In genomic region chr4:101646857-101647195, GRCm38 (mm10) we compare ENCODE assay signal across 8 mouse cellular contexts. TPM values are rescaled to one million over a fixed set of nuclear protein-coding genes. Genes with fewer than 3 reads are reported as not detected.
DNase-seq lines count a peak whose midpoint lies in the region; ATAC-seq and TF ChIP-seq lines count a peak whose summit lies in the region.

No protein-coding gene starts in this region.

- H3K36me3 ChIP-seq in kidney, postnatal 0 days (ENCODE audit: insufficient read depth, low read length), result no peaks in the 10 kb centered on the region
- no peaks in the 10 kb centered on the region for H3K36me3 ChIP-seq in embryonic facial prominence, embryonic 11.5 days (replicated peaks; ENCODE audit: control insufficient read depth, insufficient read depth, low read depth, low read length)
- H3K36me3 ChIP-seq in intestine, embryonic 14.5 days (ENCODE audit: control insufficient read depth, insufficient read depth, low read length), result no peaks in the 10 kb centered on the region
- 0 out of 2 replicates have a peak, but pooled peaks cover 3% of the 10 kb centered on the region for H3K36me3 ChIP-seq in midbrain, postnatal 0 days (ENCODE audit: insufficient read depth, low read length)

- peak overlapping the region; percentile 54 for H3K4me2 ChIP-seq in kidney, postnatal 0 days (ENCODE audit: low read length)
- peak overlapping the region; percentile 46 for H3K4me2 ChIP-seq in embryonic facial prominence, embryonic 11.5 days (ENCODE audit: low read depth, low read length)
- peak overlapping the region; percentile 71 for H3K4me2 ChIP-seq in intestine, embryonic 14.5 days (ENCODE audit: low read length)
- peak overlapping the region; percentile 66 for H3K4me2 ChIP-seq in midbrain, postnatal 0 days (ENCODE audit: low read depth, low read length, poor library complexity, severe bottlenecking)

- no peak for DNase-seq in kidney, postnatal 0 days (ENCODE audit: low spot score)
- DNase-seq in kidney, adult 11 months, result no peak
- no peak for DNase-seq in embryonic facial prominence, embryonic 11.5 days (ENCODE audit: low spot score)
- no peak for DNase-seq in intestine, embryonic 14.5 days (ENCODE audit: low spot score)
- no peak for DNase-seq in midbrain, postnatal 0 days (ENCODE audit: low spot score)
- DNase-seq in cerebellum, postnatal 25 days, result no peak
- no peak for DNase-seq in gastrocnemius, postnatal 36 days
- DNase-seq in frontal cortex, postnatal 14 days (ENCODE audit: low spot score in 2 of 2), result no peak

- 0 out of 2 replicates have a peak, but pooled peaks cover 10% of the 10 kb centered on the region for H3K4me1 ChIP-seq in kidney, postnatal 0 days (replicated peaks; ENCODE audit: insufficient read depth, low read length)
- H3K4me1 ChIP-seq in embryonic facial prominence, embryonic 11.5 days (ENCODE audit: control insufficient read depth, insufficient read depth, low read length), result no peaks in the 10 kb centered on the region
- H3K4me1 ChIP-seq in intestine, embryonic 14.5 days (replicated peaks; ENCODE audit: control insufficient read depth, insufficient read depth, low read length), result peaks cover 10% of the 10 kb centered on the region
- H3K4me1 ChIP-seq in midbrain, postnatal 0 days (ENCODE audit: insufficient read depth, low read length), result peaks cover 3% of the 10 kb centered on the region; the same call in 1 of the 2 replicates

- WGBS in kidney, postnatal 0 days, result 2% methylated on average over 8 of the region's 8 CpGs
- 0% methylated on average over 8 of the region's 8 CpGs for WGBS in embryonic facial prominence, embryonic 11.5 days
- 1% methylated on average over 8 of the region's 8 CpGs for WGBS in intestine, embryonic 14.5 days
- whole genome bisulfite sequencing in midbrain, postnatal 0 days, result under 1% methylated on average over 8 of the region's 8 CpGs

- H3K9ac ChIP-seq in kidney, postnatal 0 days (ENCODE audit: low read depth, low read length), result peak overlapping the region; percentile 45
- H3K9ac ChIP-seq in embryonic facial prominence, embryonic 11.5 days (replicated peaks; ENCODE audit: low read length), result peak overlapping the region; percentile 52
- peak overlapping the region; percentile 60 for H3K9ac ChIP-seq in intestine, embryonic 14.5 days (ENCODE audit: low read length)
- H3K9ac ChIP-seq in midbrain, postnatal 0 days (replicated peaks; ENCODE audit: low read length, poor library complexity, severe bottlenecking), result peak overlapping the region; percentile 80; the same call in 1 of the 2 replicates

- TF ChIP-seq CTCF in kidney, postnatal 0 days (IDR thresholded peaks at IDR 0.05; ENCODE audit: low read depth), result no peak
- TF ChIP-seq CTCF in midbrain, postnatal 0 days (IDR thresholded peaks at IDR 0.05), result no peak

- H3K27me3 ChIP-seq in kidney, postnatal 0 days (ENCODE audit: insufficient read depth, low read length), result no peaks in the 10 kb centered on the region
- no peaks in the 10 kb centered on the region for H3K27me3 ChIP-seq in embryonic facial prominence, embryonic 11.5 days (ENCODE audit: control insufficient read depth, insufficient read depth, low read length)
- H3K27me3 ChIP-seq in intestine, embryonic 14.5 days (replicated peaks; ENCODE audit: control insufficient read depth, insufficient read depth, low read length), result no peaks in the 10 kb centered on the region
- H3K27me3 ChIP-seq in midbrain, postnatal 0 days (ENCODE audit: insufficient read depth, low read length), result no peaks in the 10 kb centered on the region

- ATAC-seq in kidney, postnatal 0 days (replicated peaks; ENCODE audit: low FRiP score, low read depth), result no peak; the same call in 1 of the 2 replicates
- ATAC-seq in embryonic facial prominence, embryonic 11.5 days (replicated peaks; ENCODE audit: insufficient number of reproducible peaks, low FRiP score, low TSS enrichment, low read depth), result no peak
- ATAC-seq in intestine, embryonic 14.5 days (replicated peaks; ENCODE audit: low FRiP score, low TSS enrichment, low read depth), result no peak
- ATAC-seq in midbrain, postnatal 0 days (ENCODE audit: low FRiP score), result peak; percentile 15

- no peaks in the 10 kb centered on the region for H3K9me3 ChIP-seq in kidney, postnatal 0 days (replicated peaks; ENCODE audit: low read length)
- H3K9me3 ChIP-seq in embryonic facial prominence, embryonic 11.5 days (replicated peaks; ENCODE audit: control insufficient read depth, low read length), result no peaks in the 10 kb centered on the region
- no peaks in the 10 kb centered on the region for H3K9me3 ChIP-seq in intestine, embryonic 14.5 days (ENCODE audit: control insufficient read depth, low read length)
- no peaks in the 10 kb centered on the region for H3K9me3 ChIP-seq in midbrain, postnatal 0 days (ENCODE audit: low read length)

- H3K4me3 ChIP-seq in kidney, postnatal 0 days (replicated peaks; ENCODE audit: low read depth, low read length), result peak overlapping the region; percentile 45
- H3K4me3 ChIP-seq in embryonic facial prominence, embryonic 11.5 days (ENCODE audit: low read depth, low read length), result peak overlapping the region; percentile 66
- peak overlapping the region; percentile 88 for H3K4me3 ChIP-seq in intestine, embryonic 14.5 days (ENCODE audit: low read depth, low read length)
- peak overlapping the region; percentile 82 for H3K4me3 ChIP-seq in midbrain, postnatal 0 days (ENCODE audit: low read depth, low read length)

- intact Hi-C loops in gastrocnemius, postnatal 36 days (cut with DNase I), result no loop called here

- H3K27ac ChIP-seq in kidney, postnatal 0 days, result 0 out of 2 replicates have a peak overlapping the region, but pooled peaks have one; percentile 5
- H3K27ac ChIP-seq in embryonic facial prominence, embryonic 11.5 days (replicated peaks; ENCODE audit: low read depth, low read length), result no peak overlapping the region
- peak overlapping the region; percentile 64 for H3K27ac ChIP-seq in intestine, embryonic 14.5 days (ENCODE audit: low read depth)
- H3K27ac ChIP-seq in midbrain, postnatal 0 days (ENCODE audit: low read depth, low read length), result peak overlapping the region; percentile 52; the same call in 1 of the 2 replicates

RNA-seq across cellular contexts. Expression of gene Leprot, which starts 0.7 kb away (rescaled TPM):
- polyA plus RNA-seq in kidney, postnatal 0 days (2015; fragmentation: Nextera tagmentation; extraction: Ambion mirVana), result 113 and 117 TPM in 2 replicates
- 79.0 and 80.9 TPM in 2 replicates for polyA plus RNA-seq in embryonic facial prominence, embryonic 11.5 days (2014; fragmentation: Nextera tagmentation; extraction: Ambion mirVana)
- polyA plus RNA-seq in intestine, embryonic 14.5 days (2014; fragmentation: Nextera tagmentation; extraction: Ambion mirVana), result 75.7 and 81.4 TPM in 2 replicates
- total RNA-seq in midbrain, postnatal 0 days (2014; rRNA removed), result 60.2 and 75.0 TPM in 2 replicates
- 90.3 and 92.8 TPM in 2 replicates for polyA plus RNA-seq in midbrain, postnatal 0 days (2015; fragmentation: Nextera tagmentation; extraction: Ambion mirVana)
- total RNA-seq in gastrocnemius, postnatal 36 days (2021), result 1 to 10 TPM; 8.1 TPM
